Mouse (Mus musculus) stomach, embryonic 14.5 days (tissue): ENCODE data around the gene Arl13b. TPM values are rescaled to one million over a fixed set of nuclear protein-coding genes. Genes with fewer than 3 reads are reported as not detected.

Source experiments
- ATAC-seq: fragments of 200-750 bp; cut with Nextera tagmentation; 2 replicates; pipeline ENCODE4 v1.8.0; 2017; ENCODE audit warnings: low read depth, moderate TSS enrichment; ENCODE audit not compliant: insufficient number of reproducible peaks, insufficient read depth, low FRiP score
- H3K27ac ChIP-seq: fragments of 300-500 bp; sonication (generic); 2 replicates; pipeline ENCODE4 v1.5.1; 2014; ENCODE audit warnings: mild to moderate bottlenecking, low read length, moderate library complexity, mixed read lengths
- H3K27me3 ChIP-seq: fragments of 300-500 bp; sonication (generic); 2 replicates; pipeline ENCODE4 v1.6.1; 2014; ENCODE audit warnings: low read length, control low read depth, mixed read lengths; ENCODE audit not compliant: control insufficient read depth, insufficient read depth
- H3K36me3 ChIP-seq: fragments of 300-500 bp; sonication (generic); 2 replicates; pipeline ENCODE4 v1.6.1; 2014; ENCODE audit warnings: mild to moderate bottlenecking, control low read depth, low read length, moderate library complexity, mixed read lengths; ENCODE audit not compliant: control insufficient read depth, insufficient read depth
- H3K4me1 ChIP-seq: fragments of 300-500 bp; sonication (generic); 2 replicates; pipeline ENCODE4 v1.6.1; 2014; ENCODE audit warnings: low read length, control low read depth, mixed read lengths; ENCODE audit not compliant: control insufficient read depth, insufficient read depth
- H3K4me2 ChIP-seq: fragments of 300-500 bp; sonication (generic); replicated peaks from 2 replicates; pipeline ENCODE4 v1.6.1; 2014; ENCODE audit warnings: low read depth, low read length, control low read depth
- H3K4me3 ChIP-seq: fragments of 300-500 bp; sonication (generic); 2 replicates; pipeline ENCODE4 v1.5.1; 2014; ENCODE audit warnings: low read depth, low read length, control low read depth
- H3K9ac ChIP-seq: fragments of 300-500 bp; sonication (generic); replicated peaks from 2 replicates; pipeline ENCODE4 v1.6.1; 2014; ENCODE audit warnings: low read depth, mild to moderate bottlenecking, control low read depth, low read length, moderate library complexity, mixed read lengths
- H3K9me3 ChIP-seq: fragments of 300-500 bp; sonication (generic); 2 replicates; pipeline ENCODE4 v1.6.1; 2016; ENCODE audit warnings: low read depth, low read length, control low read depth; ENCODE audit not compliant: control insufficient read depth
- WGBS: fragments of 180-500 bp; shearing (Covaris S2); extraction: QIAGEN DNeasy Blood & Tissue Kit; methylation state at CpG from one replicate; pipeline ENCODE4 v1.1.7; 2014; 5-methylcytosine and 5-hydroxymethylcytosine counted together
- polyA plus RNA-seq: library from polyadenylated mRNA; unstranded; fragments of >200 nt; fragmentation: Nextera tagmentation; extraction: Ambion mirVana; gene quantifications from 2 replicates; pipeline ENCODE4 v1.2.1, GENCODE M21; 2014

Gene Arl13b
- polyA plus RNA-seq, 1 experiment from 2014 or later = 24.3 TPM

DNA sequence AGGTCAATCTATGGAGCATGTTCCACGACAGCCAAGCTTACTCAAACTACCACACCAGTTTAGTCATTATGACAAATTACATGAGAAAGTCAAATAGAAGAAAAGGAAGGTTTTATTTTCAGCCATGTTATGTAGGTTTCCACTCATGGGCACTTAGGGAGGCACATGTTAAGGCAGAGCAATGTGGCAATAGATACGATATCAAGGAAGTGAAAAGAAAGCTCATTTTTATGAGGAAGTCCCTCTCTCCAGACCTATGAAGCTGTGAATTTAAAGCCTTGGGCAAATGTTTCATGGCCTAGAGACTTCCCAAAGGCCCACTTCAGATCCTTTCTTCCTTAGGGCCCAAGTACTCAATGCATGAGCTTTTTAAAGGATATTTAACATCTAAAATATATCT, 10.7 kb upstream of the Arl13b start:
- no peaks in the 10 kb centered on the region for H3K9me3 ChIP-seq
- no peak overlapping the region for H3K4me2 ChIP-seq
- WGBS = 91% methylated on average over 2 of the region's 2 CpGs
- ATAC-seq = no peak
- H3K4me1 ChIP-seq = no peaks in the 10 kb centered on the region
- H3K9ac ChIP-seq = no peak overlapping the region
- H3K4me3 ChIP-seq = no peak overlapping the region
- no peaks in the 10 kb centered on the region for H3K36me3 ChIP-seq
- no peaks in the 10 kb centered on the region for H3K27me3 ChIP-seq
- no peak overlapping the region for H3K27ac ChIP-seq

DNA sequence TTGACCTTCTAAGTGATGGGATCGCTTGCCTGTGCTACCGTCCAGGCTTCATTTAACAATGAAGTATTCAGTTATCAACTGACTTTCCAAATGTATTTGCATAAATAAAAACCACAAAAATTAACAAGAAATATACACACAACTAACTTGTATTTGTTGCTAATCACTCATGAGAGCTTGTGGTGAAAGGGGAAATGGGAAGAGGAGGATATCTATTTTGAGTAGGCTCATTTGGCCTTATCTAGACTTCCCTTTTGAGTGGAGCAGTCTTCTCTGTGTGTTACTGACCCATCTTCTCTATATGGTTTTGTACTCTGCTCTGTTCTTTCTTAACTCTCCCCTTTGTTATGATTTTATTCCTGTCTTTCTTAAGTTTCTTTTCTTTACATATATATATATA, 9.4 kb upstream of the Arl13b start:
- no peak overlapping the region for H3K4me2 ChIP-seq
- H3K9me3 ChIP-seq = no peaks in the 10 kb centered on the region
- no peak for ATAC-seq
- H3K27ac ChIP-seq = no peak overlapping the region
- H3K27me3 ChIP-seq = no peaks in the 10 kb centered on the region
- H3K4me1 ChIP-seq = no peaks in the 10 kb centered on the region
- no peaks in the 10 kb centered on the region for H3K36me3 ChIP-seq
- no peak overlapping the region for H3K9ac ChIP-seq
- WGBS = 88% methylated on average over 2 of the region's 2 CpGs
- H3K4me3 ChIP-seq = no peak overlapping the region

DNA sequence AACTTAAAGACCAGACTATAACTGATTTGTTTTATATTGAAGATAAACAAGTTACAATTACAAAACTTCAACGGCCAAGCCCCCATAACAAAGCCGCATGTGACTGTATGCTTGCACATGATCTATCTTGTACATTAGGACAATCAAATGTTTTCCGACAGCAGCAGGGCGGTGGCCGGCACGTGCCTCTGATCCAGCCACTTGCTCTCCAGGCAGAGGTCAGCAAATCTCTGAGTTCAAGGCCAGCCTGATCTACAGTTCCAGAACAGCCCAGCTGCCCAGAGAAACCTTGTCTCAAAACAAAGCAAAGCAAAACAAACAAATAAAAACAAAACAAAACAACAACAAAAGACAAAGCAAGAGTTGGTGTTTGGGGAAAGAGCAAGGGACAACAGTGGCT, 8.5 kb upstream of the Arl13b start:
- no peak for ATAC-seq
- Histone ChIP-seq H3K4me1 (no peaks in the 10 kb centered on the region), H3K4me2 (no peak overlapping the region; the same call in 1 of the 2 replicates), H3K27me3 (no peaks in the 10 kb centered on the region), H3K4me3 (no peak overlapping the region), H3K27ac (no peak overlapping the region), H3K9me3 (no peaks in the 10 kb centered on the region), H3K36me3 (no peaks in the 10 kb centered on the region), H3K9ac (no peak overlapping the region)
- 66% methylated on average over 6 of the region's 6 CpGs for WGBS

DNA sequence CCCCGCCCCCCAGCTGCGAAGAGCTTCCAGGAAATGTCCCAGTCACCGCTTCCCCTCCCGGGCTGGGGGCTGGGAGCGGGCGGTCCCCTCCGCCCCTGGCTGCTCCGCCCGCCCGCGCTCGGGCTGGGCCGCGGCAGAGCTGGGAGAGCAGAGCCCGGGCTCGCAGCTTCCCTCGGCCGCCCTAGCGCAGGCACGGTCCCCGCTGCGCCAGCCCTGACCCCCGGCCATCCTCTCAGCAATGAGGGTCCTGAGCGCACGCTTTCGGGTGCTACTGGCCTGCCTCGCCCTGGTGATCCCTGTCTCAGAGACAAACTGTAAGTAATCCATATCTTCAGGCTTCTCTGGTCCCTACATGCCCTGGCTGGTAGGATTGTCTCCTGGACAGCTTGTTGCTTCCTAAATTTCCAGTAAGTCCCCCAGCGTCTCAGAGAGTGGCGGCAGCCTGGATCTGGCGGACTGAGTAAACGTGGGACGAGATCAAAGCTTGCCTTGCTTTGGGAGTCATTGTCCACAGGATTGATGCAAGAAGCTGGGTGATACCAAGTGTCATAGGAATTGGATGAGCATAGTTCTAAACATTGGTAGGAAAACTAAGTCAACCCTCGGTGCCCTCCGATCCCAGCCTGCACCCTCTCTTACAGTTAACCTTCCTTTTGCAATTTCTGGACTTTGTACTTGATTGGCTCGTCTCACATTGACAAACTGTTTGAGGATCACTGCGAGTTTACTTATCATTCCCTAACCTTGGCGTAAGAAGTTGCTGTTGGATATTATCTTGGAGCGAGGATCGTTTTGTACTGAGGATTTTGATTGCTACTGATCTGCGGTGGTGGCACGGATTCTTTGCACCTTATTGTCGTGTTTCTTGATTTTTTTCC, 7.6 kb upstream of the Arl13b start, which contains the start of gene Pros1:
Gene Pros1, plus strand, starts transcription at position 117 of the 878 bp plus-strand sequence.
- peak within 1 kb of the TSS; percentile 56 for H3K4me3 ChIP-seq
- no peaks in the 10 kb centered on the region for H3K27me3 ChIP-seq
- no peaks in the 10 kb centered on the region for H3K9me3 ChIP-seq
- 4% methylated on average over 37 of the region's 42 CpGs for WGBS
- H3K4me2 ChIP-seq = peak within 1 kb of the TSS; percentile 86
- H3K9ac ChIP-seq = peak within 1 kb of the TSS; percentile 72
- H3K36me3 ChIP-seq = no peaks in the 10 kb centered on the region
- ATAC-seq = peak; percentile 92
- peak within 1 kb of the TSS; percentile 58; the same call in 1 of the 2 replicates for H3K27ac ChIP-seq
- H3K4me1 ChIP-seq = no peaks in the 10 kb centered on the region

DNA sequence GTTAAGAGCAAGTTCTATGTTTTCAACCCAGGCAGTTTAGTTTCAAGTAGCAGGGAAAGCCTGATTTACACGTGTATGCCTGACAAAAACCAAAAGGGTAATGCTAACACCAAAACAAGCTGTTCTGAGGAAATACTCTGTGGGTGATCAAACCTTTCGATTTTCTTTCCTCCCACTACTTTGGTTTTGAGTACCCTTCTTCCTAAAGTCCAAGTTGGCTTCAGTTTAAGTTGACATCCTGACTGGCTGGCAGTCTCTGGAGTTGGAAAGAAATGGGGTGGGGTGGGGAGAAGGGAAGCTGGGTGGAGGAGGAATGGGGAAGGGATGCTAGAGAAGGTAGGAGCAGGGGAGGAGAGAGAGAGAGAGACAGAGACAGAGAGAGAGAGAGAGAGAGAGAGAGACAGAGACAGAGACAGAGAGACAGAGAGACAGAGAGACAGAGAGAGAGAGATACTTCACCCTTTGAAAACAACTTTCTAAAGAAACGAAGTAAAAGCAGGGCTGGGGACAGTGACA, 6.8 kb upstream of the Arl13b start:
- Histone ChIP-seq H3K27ac (peak overlapping the region; percentile 27; the same call in 1 of the 2 replicates), H3K4me3 (peak overlapping the region; percentile 56), H3K27me3 (no peaks in the 10 kb centered on the region), H3K9ac (peak overlapping the region; percentile 72), H3K4me2 (peak overlapping the region; percentile 86), H3K9me3 (no peaks in the 10 kb centered on the region), H3K4me1 (no peaks in the 10 kb centered on the region), H3K36me3 (no peaks in the 10 kb centered on the region)
- peak; percentile 38; the same call in 1 of the 2 replicates for ATAC-seq
- WGBS = 15% methylated on average over 3 of the region's 3 CpGs

DNA sequence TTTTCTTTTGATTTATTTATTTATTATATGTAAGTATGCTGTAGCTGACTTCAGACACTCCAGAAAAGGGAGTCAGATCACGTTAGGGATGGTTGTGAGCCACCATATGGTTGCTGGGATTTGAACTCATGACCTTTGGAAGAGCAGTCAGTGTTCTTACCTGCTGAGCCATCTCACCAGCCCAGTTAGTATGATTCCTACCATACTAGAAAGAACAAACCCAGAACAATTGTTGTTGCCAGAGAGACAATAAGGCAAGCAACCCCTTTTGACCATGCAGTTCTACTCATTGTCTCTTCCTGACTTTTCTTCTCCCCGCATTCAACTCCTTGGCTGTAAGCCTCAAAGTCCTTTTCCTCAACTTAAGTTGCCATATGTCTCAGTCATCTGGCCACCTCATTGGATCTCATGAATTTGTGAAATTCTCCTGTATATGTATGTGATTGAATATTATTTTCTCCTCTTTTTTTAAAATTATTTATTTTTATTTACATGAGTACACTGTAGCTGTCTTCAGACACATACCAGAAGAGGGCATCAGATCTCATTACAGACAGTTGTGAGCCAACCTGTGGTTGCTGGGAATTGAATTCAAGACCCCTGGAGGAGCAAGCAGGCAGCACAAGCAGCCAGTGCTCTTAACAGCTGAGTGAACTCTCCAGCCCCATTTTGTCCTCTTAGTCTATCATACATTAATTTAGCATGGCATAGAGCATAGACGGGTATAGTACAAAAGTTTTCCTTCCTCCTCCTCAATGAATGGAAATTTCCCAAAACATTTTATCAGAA, 5.8 kb upstream of the Arl13b start:
- H3K27me3 ChIP-seq = no peaks in the 10 kb centered on the region
- H3K4me1 ChIP-seq = no peaks in the 10 kb centered on the region
- H3K9me3 ChIP-seq = no peaks in the 10 kb centered on the region
- H3K27ac ChIP-seq = no peak overlapping the region
- 83% methylated on average over 3 of the region's 3 CpGs for WGBS
- no peak for ATAC-seq
- H3K36me3 ChIP-seq = no peaks in the 10 kb centered on the region
- H3K4me2 ChIP-seq = no peak overlapping the region
- H3K9ac ChIP-seq = no peak overlapping the region
- H3K4me3 ChIP-seq = no peak overlapping the region

DNA sequence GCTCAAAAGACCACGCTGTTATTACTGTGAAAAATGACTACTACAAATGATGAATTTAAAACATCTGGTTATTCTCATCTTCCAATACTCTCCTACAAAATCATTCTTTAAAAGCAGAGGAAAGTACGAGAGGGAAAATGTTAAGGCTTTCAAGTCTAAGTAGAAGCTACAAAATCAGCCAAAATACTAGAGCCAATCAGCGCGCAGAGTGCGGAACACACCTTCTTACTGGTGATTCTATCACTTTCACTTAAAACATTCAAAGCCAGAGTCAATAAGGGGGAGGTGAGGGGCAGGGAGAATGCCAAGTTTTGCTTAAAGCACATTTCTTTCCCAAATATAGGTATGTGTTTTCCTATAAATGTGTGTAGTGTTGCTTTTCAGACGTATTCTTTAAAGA, 1.5 kb downstream of the Arl13b start:
- Histone ChIP-seq H3K4me1 (peaks cover 8% of the 10 kb centered on the region; the same call in 1 of the 2 replicates), H3K9ac (no peak overlapping the region), H3K4me3 (peak overlapping the region; percentile 81; the same call in 1 of the 2 replicates), H3K9me3 (no peaks in the 10 kb centered on the region), H3K4me2 (peak overlapping the region; percentile 72), H3K27ac (no peak overlapping the region), H3K27me3 (no peaks in the 10 kb centered on the region), H3K36me3 (no peaks in the 10 kb centered on the region)
- WGBS = 61% methylated on average over 6 of the region's 6 CpGs
- ATAC-seq = no peak

DNA sequence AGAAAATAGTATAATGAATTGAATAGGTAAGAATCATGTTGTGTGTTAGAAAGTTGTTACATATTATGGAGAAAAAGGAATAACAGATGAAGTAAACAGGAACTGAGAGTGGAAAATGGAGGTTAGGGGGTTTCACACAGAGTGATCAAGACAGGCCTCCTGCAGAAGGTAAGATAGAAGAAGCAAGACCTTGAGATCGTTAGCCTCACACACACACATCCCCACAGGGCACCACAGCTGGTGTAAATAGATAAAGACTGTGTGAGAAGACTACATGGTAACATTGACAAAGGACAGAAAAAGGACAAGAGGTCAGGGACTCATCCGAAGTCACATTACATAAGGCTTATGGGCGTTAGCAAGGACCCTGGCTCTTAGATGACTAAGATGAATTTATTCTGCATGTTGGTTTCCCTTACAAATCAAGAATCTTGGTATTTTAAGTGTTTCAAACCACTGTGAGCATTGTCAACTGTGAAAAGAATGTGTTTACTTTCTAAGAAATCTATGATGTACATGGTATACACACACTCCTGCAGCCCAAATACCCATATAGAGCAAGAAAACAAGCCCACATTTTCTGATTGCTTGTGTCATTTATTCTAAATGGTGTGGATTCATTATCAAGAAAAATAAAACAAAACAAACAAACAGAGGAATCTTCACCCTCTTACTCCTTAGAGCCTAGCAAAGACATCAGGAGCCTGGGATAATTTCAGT, 12.7 kb downstream of the Arl13b start:
- Histone ChIP-seq H3K4me1 (no peaks in the 10 kb centered on the region), H3K4me2 (no peak overlapping the region), H3K4me3 (no peak overlapping the region), H3K27ac (no peak overlapping the region), H3K9me3 (no peaks in the 10 kb centered on the region), H3K36me3 (no peaks in the 10 kb centered on the region), H3K9ac (no peak overlapping the region), H3K27me3 (no peaks in the 10 kb centered on the region)
- 31% methylated on average over 3 of the region's 3 CpGs for WGBS
- ATAC-seq = no peak
